Mouse (Mus musculus): ENCODE results near the gene Prox1. TPM values are rescaled to one million over a fixed set of nuclear protein-coding genes. Genes with fewer than 3 reads are reported as not detected.

Gene Prox1
- polyA plus RNA-seq, 1 experiment, result 2.9 TPM

DNA sequence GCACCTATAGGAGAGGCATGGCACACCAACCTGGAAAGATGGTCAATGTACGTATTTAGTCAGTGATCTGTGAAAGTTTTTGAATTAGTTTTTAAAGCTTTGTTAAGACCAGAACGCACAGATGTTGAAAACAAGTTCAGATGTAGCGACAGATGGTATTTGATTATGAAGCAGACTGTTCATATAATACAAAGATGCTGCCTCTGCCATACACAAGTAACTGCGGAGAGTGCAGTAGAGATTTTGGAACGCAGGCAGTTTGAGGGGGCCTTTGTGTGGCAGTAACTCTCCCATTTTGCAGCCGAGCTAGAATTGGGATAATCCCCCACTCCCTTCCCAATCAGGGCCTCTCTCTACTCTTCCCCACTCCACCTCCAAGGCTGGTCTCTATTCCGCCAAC, 78.4 kb downstream of the Prox1 start:
- DNase-seq (ENCODE audit: extremely low spot score in 1 of 2, low spot score in 1 of 2), result peak in 1 of 2 experiments; percentile 26

GRCm38 (mm10) chr1:190088929-190089328, 81.6 kb downstream of the Prox1 start:
- DNase-seq (ENCODE audit: extremely low spot score in 1 of 2, low spot score in 1 of 2), result no peak

DNA sequence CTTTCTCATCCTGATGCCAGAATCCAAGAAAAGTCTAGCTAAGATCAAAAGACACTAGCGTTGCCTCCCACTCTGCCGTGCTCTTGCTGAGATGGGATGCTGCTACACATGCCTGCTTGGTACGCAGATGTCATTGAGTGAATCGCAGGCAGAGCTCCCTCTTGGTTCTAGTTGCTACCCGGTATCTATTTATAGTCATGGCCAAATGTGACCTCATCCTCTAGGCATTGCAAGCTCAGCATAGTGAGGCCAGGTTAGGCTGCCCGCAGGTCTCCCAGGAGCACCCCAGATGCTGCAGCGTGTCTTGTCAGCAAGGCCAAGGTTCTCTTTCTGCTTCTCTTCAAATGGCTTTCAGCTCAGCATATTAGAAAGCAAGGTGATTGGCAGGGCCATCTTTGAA, 84.8 kb downstream of the Prox1 start:
- no peak for DNase-seq (ENCODE audit: extremely low spot score in 1 of 2, low spot score in 1 of 2)

- DNase-seq (ENCODE audit: extremely low spot score in 1 of 2, low spot score in 1 of 2), result no peak
These were observed 90.8 kb downstream of the Prox1 start for GRCm38 (mm10) chr1:190079643-190080275.

DNA sequence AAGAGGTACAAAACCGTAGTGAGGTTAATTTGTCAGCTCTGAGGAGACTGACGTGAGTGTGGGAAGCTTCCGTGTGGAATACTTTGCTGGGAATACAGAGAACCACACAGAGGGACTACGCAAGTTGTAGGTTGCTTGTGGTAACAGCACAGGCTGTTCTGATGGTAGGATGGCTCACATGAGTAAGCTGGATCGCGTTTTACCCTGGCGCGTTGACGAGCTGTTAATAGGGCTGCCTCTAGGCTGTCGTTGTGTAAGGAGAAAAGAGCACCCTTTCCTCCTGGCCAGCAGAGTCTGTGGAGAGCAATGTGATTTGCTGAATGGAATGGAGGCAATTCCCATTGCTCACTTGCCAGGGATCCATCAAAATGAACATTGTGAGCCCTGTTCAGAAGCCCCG, 93.9 kb downstream of the Prox1 start:
- DNase-seq (ENCODE audit: extremely low spot score in 1 of 2, low spot score in 1 of 2), result no peak

Other genes starting within 250 kb of the Prox1 start
- gene Smyd2, start 248.4 kb downstream of the Prox1 start, polyA plus RNA-seq (2012; rRNA removed), result 131 and 155 TPM in 2 replicates

Data from frontal cortex, adult 2 months (tissue).